Mouse (Mus musculus): ENCODE measurements at regions not wholly inside any gene's neighbourhood (a gene's known extent, or its start where the extent isn't known, plus 50 kb on each side); places are given as distances from the start of the nearest gene placed in this dataset.
A peak's percentile ranks its signal among the peaks of the same experiment; 100 is the strongest.

GRCm38 (mm10) chr4:12781969-12782904, 610.4 kb upstream of the Fam92a start:
- no peak for ATAC-seq (ENCODE audit: low FRiP score)
- H3K4me1 ChIP-seq (replicated peaks): peaks cover 11% of the 10 kb centered on the region; the same call in 1 of the 2 replicates
- H3K9me3 ChIP-seq: no peaks in the 10 kb centered on the region
- H3K9ac ChIP-seq: no peak overlapping the region
- H3K27ac ChIP-seq: no peak overlapping the region
- no peak overlapping the region for H3K4me3 ChIP-seq
- WGBS: 52% methylated on average over 10 of the region's 10 CpGs
- H3K27me3 ChIP-seq: no peaks in the 10 kb centered on the region
- no peak overlapping the region for H3K4me2 ChIP-seq
- H3K36me3 ChIP-seq: no peaks in the 10 kb centered on the region

DNA sequence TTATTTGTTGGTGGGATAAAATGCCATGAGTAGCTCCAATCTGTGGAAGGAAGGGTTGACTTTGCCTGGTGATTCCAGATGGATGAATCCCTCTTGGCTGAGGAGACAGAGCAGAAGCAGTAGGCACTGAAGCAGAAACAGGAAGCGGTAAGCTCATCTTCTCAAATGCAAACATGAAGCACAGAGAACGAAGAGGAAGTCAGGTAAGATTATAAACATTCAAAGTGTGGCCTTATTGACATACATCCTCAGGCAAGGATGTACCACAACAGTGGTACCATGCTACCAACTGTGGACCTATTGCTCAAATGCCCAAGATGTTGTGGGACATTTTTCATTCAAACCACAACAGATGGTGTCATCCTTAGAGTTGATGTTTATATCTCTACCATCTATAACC, 608.4 kb upstream of the Fam92a start:
- 87% methylated on average over 2 of the region's 2 CpGs for WGBS

DNA sequence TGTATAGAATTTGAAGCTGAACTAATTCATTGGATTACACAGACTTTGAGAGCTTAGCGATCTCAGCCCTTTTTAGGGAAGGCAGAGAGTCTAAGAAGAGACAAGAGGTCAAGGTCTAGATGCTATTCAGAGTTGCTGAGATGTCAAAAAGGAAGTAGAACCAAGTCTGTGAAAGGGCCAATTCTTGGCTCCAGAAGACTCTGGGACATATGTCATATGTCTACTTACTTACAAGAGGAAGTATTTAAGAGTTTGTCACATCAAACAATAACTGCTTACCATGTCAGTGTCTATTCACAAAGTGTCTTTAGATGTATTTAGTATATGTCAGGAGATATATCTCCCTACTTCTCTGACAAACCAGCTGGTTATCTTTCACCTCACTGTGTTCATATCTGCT, 607.4 kb upstream of the Fam92a start:
- ATAC-seq (ENCODE audit: low FRiP score): no peak
- WGBS: 84% methylated on average over 1 of the region's 1 CpGs
- Histone ChIP-seq H3K9me3 (no peaks in the 10 kb centered on the region), H3K27ac (no peak overlapping the region), H3K36me3 (no peaks in the 10 kb centered on the region), H3K27me3 (no peaks in the 10 kb centered on the region), H3K4me2 (no peak overlapping the region), H3K4me3 (no peak overlapping the region), H3K4me1 (replicated peaks) (peaks cover 25% of the 10 kb centered on the region), H3K9ac (no peak overlapping the region)

More for the DNA sequence above, 608.4 kb upstream of the Fam92a start:
- no peaks in the 10 kb centered on the region for H3K27me3 ChIP-seq
- H3K9me3 ChIP-seq: no peaks in the 10 kb centered on the region
- peaks cover 22% of the 10 kb centered on the region for H3K4me1 ChIP-seq (replicated peaks)
- H3K9ac ChIP-seq: no peak overlapping the region
- no peak overlapping the region for H3K4me3 ChIP-seq
- no peak overlapping the region for H3K27ac ChIP-seq
- no peaks in the 10 kb centered on the region for H3K36me3 ChIP-seq
- H3K4me2 ChIP-seq: no peak overlapping the region
- no peak for ATAC-seq (ENCODE audit: low FRiP score)

DNA sequence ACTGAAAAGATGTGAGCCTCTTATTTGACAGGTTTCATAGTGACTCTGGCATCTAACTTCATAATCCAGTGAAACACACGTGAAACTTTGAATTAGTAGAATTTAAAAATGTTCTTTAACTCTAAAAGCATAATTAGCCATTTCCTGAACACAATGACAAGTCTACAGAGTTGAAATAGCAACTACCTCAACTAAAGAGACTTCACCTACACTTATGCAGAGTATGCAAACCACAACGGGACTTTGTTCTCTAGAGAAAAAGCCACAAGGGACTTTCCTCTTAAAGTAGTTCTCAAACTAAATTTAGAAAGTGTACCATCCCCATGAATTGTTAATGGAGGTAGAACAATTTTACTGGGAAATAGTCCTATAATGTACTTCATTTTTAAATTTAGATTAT, 606.3 kb upstream of the Fam92a start:
- WGBS: 79% methylated on average over 2 of the region's 2 CpGs
- H3K27me3 ChIP-seq: no peaks in the 10 kb centered on the region
- no peak for ATAC-seq (ENCODE audit: low FRiP score)
- no peak overlapping the region for H3K4me2 ChIP-seq
- no peak overlapping the region for H3K9ac ChIP-seq
- no peak overlapping the region for H3K27ac ChIP-seq
- no peak overlapping the region for H3K4me3 ChIP-seq
- no peaks in the 10 kb centered on the region for H3K9me3 ChIP-seq
- H3K36me3 ChIP-seq: no peaks in the 10 kb centered on the region
- peaks cover 31% of the 10 kb centered on the region for H3K4me1 ChIP-seq (replicated peaks)

DNA sequence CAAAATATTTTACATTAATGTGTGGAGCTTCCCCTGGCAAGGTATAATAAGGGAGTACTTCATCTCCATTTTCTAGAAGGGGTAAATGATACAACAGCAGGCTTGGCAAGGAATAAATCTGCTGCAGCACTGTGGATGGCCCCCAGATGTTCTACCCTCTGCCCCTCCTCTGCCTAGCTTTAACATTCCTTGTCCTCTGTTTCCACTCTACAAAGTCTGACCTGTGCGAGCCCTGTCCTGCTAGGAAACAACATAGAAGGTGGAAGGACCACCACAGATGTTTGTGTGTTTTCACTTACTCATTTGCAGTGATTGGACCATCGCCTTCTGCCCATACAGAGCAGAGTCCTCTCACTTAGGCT, 604.4 kb upstream of the Fam92a start:
- no peaks in the 10 kb centered on the region for H3K36me3 ChIP-seq
- peak overlapping the region; percentile 41; the same call in 1 of the 2 replicates for H3K27ac ChIP-seq
- ATAC-seq (ENCODE audit: low FRiP score): 0 out of 2 replicates have a peak, but pooled peaks have one; percentile 24
- no peaks in the 10 kb centered on the region for H3K9me3 ChIP-seq
- no peaks in the 10 kb centered on the region for H3K27me3 ChIP-seq
- H3K9ac ChIP-seq: no peak overlapping the region
- no peak overlapping the region for H3K4me2 ChIP-seq
- peaks cover 26% of the 10 kb centered on the region for H3K4me1 ChIP-seq (replicated peaks)
- 85% methylated on average over 2 of the region's 2 CpGs for WGBS
- no peak overlapping the region for H3K4me3 ChIP-seq

DNA sequence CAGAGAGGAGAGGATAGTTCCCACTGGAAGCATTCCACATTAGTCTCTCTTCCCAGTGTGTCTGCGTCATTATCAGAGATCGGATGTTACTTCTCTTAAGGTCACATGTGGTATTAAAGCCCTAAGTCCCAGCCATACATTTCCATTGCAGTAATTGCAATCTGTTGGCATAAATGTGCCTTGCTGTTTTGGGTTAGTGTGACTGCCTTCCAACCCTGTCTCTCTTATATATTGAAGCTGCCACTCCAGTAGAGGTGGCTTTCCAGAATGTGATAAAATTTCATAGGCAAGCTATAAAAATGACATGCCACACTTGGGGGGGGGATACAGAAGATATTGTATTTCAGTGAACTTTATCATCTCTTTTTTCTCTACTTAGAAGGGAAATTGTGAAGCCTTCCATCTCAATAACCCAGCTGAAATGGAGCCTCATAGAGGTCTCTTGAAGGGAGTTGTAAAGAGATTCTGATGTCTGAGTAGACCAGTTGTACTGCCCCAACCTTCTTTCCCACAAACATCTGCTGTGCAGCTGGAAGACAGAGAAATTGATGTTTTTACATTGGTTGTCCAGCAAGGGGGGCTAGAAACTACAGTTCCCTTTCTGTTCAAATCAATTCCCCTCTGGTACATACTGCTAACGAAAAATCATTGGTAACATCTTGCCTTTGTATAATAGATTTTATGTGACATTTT, 603.9 kb upstream of the Fam92a start:
- ATAC-seq (ENCODE audit: low FRiP score): 0 out of 2 replicates have a peak, but pooled peaks have one; percentile 13
- Histone ChIP-seq H3K36me3 (no peaks in the 10 kb centered on the region), H3K4me1 (replicated peaks) (peaks cover 26% of the 10 kb centered on the region), H3K27ac (peak overlapping the region; percentile 46; the same call in 1 of the 2 replicates), H3K4me3 (no peak overlapping the region), H3K4me2 (no peak overlapping the region), H3K9me3 (no peaks in the 10 kb centered on the region), H3K27me3 (no peaks in the 10 kb centered on the region), H3K9ac (no peak overlapping the region)
- 43% methylated on average over 3 of the region's 3 CpGs for WGBS

DNA sequence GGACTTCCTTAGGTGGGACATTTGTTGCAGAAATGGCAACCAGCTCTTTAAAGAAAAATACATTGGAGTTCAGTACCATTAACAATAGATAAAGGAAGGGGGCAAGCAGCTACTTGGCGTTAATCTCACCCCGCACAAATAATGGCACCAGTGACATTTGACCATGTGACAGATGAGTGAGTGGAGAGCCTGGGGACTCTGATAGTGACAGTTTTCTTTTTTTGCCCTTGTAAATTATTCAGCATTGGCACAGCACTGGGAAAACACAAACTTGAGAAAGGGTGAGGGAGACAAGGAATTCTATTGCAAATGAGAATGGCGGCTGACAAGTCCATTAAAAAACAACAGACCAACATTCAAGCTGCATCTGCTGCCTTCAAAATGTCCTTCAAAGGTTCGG, 603.3 kb upstream of the Fam92a start:
- ATAC-seq (ENCODE audit: low FRiP score): peak; percentile 63; the same call in 1 of the 2 replicates
- Histone ChIP-seq H3K27ac (peak overlapping the region; percentile 46; the same call in 1 of the 2 replicates), H3K9me3 (no peaks in the 10 kb centered on the region), H3K4me1 (replicated peaks) (peaks cover 26% of the 10 kb centered on the region), H3K4me2 (no peak overlapping the region), H3K4me3 (no peak overlapping the region), H3K27me3 (no peaks in the 10 kb centered on the region), H3K9ac (no peak overlapping the region), H3K36me3 (no peaks in the 10 kb centered on the region)
- WGBS: 30% methylated on average over 4 of the region's 4 CpGs

GRCm38 (mm10) chr4:12774671-12775070, 602.9 kb upstream of the Fam92a start:
- H3K9me3 ChIP-seq: no peaks in the 10 kb centered on the region
- no peaks in the 10 kb centered on the region for H3K27me3 ChIP-seq
- no peak overlapping the region for H3K4me3 ChIP-seq
- no peak overlapping the region for H3K27ac ChIP-seq
- no peak overlapping the region for H3K4me2 ChIP-seq
- no peak for ATAC-seq (ENCODE audit: low FRiP score)
- WGBS: 43% methylated on average over 5 of the region's 5 CpGs
- no peaks in the 10 kb centered on the region for H3K36me3 ChIP-seq
- H3K9ac ChIP-seq: no peak overlapping the region
- H3K4me1 ChIP-seq (replicated peaks): peaks cover 26% of the 10 kb centered on the region

GRCm38 (mm10) chr4:12773201-12773600, 601.4 kb upstream of the Fam92a start:
- H3K27ac ChIP-seq: no peak overlapping the region
- H3K4me1 ChIP-seq (replicated peaks): peaks cover 26% of the 10 kb centered on the region
- no peak overlapping the region for H3K4me2 ChIP-seq
- no peak overlapping the region for H3K4me3 ChIP-seq
- H3K9ac ChIP-seq: no peak overlapping the region
- no peaks in the 10 kb centered on the region for H3K9me3 ChIP-seq
- no peak for ATAC-seq (ENCODE audit: low FRiP score)
- no peaks in the 10 kb centered on the region for H3K36me3 ChIP-seq
- 60% methylated on average over 7 of the region's 7 CpGs for WGBS
- no peaks in the 10 kb centered on the region for H3K27me3 ChIP-seq

GRCm38 (mm10) chr4:12770131-12770780, 598.4 kb upstream of the Fam92a start:
- peaks cover 16% of the 10 kb centered on the region for H3K4me1 ChIP-seq (replicated peaks)
- no peaks in the 10 kb centered on the region for H3K36me3 ChIP-seq
- H3K27me3 ChIP-seq: no peaks in the 10 kb centered on the region
- no peak overlapping the region for H3K4me2 ChIP-seq
- no peak overlapping the region for H3K9ac ChIP-seq
- H3K4me3 ChIP-seq: no peak overlapping the region
- H3K27ac ChIP-seq: no peak overlapping the region
- 43% methylated on average over 5 of the region's 5 CpGs for WGBS
- no peaks in the 10 kb centered on the region for H3K9me3 ChIP-seq
- no peak for ATAC-seq (ENCODE audit: low FRiP score)

- Histone ChIP-seq H3K4me3 (no peak overlapping the region), H3K27ac (no peak overlapping the region), H3K27me3 (no peaks in the 10 kb centered on the region), H3K36me3 (no peaks in the 10 kb centered on the region), H3K4me2 (no peak overlapping the region), H3K9me3 (no peaks in the 10 kb centered on the region), H3K4me1 (replicated peaks) (peaks cover 7% of the 10 kb centered on the region), H3K9ac (no peak overlapping the region)
- no peak for ATAC-seq (ENCODE audit: low FRiP score)
These were observed 597.3 kb upstream of the Fam92a start for GRCm38 (mm10) chr4:12769092-12769491.

DNA sequence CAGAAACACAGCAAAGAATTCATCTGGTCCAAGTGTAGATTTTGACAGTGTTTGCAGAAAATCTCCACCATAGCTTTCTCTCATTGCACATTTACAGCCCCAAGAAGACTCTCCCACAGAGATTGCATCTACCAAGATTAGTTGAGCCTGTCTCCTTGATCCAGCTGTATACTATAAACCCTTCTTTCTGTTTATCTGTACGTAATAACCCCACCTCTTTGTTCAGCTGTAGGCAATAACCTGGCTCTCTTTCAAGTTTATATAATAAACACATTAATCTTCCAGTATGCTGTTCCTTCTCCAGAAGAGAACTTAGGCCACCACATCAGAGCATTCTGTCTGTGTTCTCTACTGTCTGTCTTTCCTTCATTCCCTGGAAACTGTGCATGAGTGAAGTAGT, 594.9 kb upstream of the Fam92a start:
- H3K4me3 ChIP-seq: no peak overlapping the region
- H3K4me1 ChIP-seq (replicated peaks): no peaks in the 10 kb centered on the region
- no peak overlapping the region for H3K9ac ChIP-seq
- no peaks in the 10 kb centered on the region for H3K27me3 ChIP-seq
- no peaks in the 10 kb centered on the region for H3K9me3 ChIP-seq
- no peaks in the 10 kb centered on the region for H3K36me3 ChIP-seq
- no peak overlapping the region for H3K4me2 ChIP-seq
- no peak for ATAC-seq (ENCODE audit: low FRiP score)
- 83% methylated on average over 1 of the region's 1 CpGs for WGBS
- H3K27ac ChIP-seq: no peak overlapping the region

All from hindbrain, embryonic 13.5 days (tissue).